Mouse (Mus musculus) neural tube, embryonic 11.5 days (tissue): ENCODE results near the gene Slc22a13. TPM values are rescaled to one million over a fixed set of nuclear protein-coding genes. Genes with fewer than 3 reads are reported as not detected.

Source experiments
- ATAC-seq: fragments of 200-750 bp; cut with Nextera tagmentation; 2 replicates; pipeline ENCODE4 v1.8.0; 2017; ENCODE audit warnings: moderate number of reproducible peaks, mild to moderate bottlenecking, moderate TSS enrichment, moderate library complexity; ENCODE audit not compliant: insufficient read depth, low FRiP score, low TSS enrichment
- DNase-seq: peaks from one replicate; pipeline ENCODE4 v3.0.0-alpha.2; 2015; ENCODE audit warnings: low spot score
- H3K27ac ChIP-seq: fragments of 300-500 bp; sonication (generic); 2 replicates; pipeline ENCODE4 v1.5.1; 2014; ENCODE audit warnings: low read depth, mild to moderate bottlenecking, low read length
- H3K27me3 ChIP-seq: fragments of 300-500 bp; sonication (generic); 2 replicates; pipeline ENCODE4 v1.6.1; 2014; ENCODE audit warnings: mild to moderate bottlenecking, low read length, mixed read lengths; ENCODE audit not compliant: control insufficient read depth, insufficient read depth
- H3K36me3 ChIP-seq: fragments of 300-500 bp; sonication (generic); 2 replicates; pipeline ENCODE4 v1.6.1; 2014; ENCODE audit warnings: mild to moderate bottlenecking, low read length, moderate library complexity, mixed read lengths; ENCODE audit not compliant: control insufficient read depth, insufficient read depth
- H3K4me1 ChIP-seq: fragments of 300-500 bp; sonication (generic); 2 replicates; pipeline ENCODE4 v1.6.1; 2014; ENCODE audit warnings: low read length, mixed read lengths; ENCODE audit not compliant: control insufficient read depth, insufficient read depth
- H3K4me2 ChIP-seq: fragments of 300-500 bp; sonication (generic); 2 replicates; pipeline ENCODE4 v1.6.1; 2014; ENCODE audit warnings: low read depth, mild to moderate bottlenecking, moderate library complexity
- H3K4me3 ChIP-seq: fragments of 300-500 bp; sonication (generic); 2 replicates; pipeline ENCODE4 v1.5.1; 2014; ENCODE audit warnings: low read depth, low read length
- H3K9ac ChIP-seq: fragments of 300-500 bp; sonication (generic); 2 replicates; pipeline ENCODE4 v1.6.1; 2014; ENCODE audit warnings: mild to moderate bottlenecking, low read length
- H3K9me3 ChIP-seq: fragments of 300-500 bp; sonication (generic); 2 replicates; pipeline ENCODE4 v1.6.1; 2016; ENCODE audit warnings: low read length; ENCODE audit not compliant: control insufficient read depth
- WGBS: fragments of 180-500 bp; shearing (Covaris S2); extraction: QIAGEN DNeasy Blood & Tissue Kit; methylation state at CpG from one replicate; pipeline ENCODE4 v1.1.7; 2014; 5-methylcytosine and 5-hydroxymethylcytosine counted together
- polyA plus RNA-seq: library from polyadenylated mRNA; unstranded; fragments of >200 nt; fragmentation: Nextera tagmentation; extraction: Ambion mirVana; gene quantifications from 2 replicates; pipeline ENCODE4 v1.2.1, GENCODE M21; 2014

Gene Slc22a13
- polyA plus RNA-seq, 1 experiment from 2014 or later: not detected

DNA sequence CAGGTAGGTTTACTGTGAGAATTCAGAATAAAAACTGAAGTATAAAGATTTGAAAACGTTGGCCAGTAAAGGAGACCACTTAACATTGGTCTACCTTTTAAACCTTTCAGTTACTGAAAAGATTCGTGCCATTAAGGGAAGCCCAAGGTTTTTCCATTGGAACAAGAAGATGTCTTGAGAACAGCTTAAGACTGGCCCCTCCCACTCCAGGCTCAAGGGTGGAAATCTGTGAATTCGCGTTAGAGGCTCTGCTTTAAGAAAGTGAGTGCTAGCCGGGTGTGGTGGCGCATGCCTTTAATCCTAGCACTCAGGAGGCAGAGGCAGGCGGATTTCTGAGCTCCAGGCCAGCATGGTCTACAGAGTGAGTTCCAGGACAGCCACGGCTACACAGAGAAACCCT, 4.1 kb upstream of the Slc22a13 start:
- WGBS: 78% methylated on average over 8 of the region's 8 CpGs
- H3K9me3 ChIP-seq: no peaks in the 10 kb centered on the region
- no peak overlapping the region for H3K27ac ChIP-seq
- DNase-seq (no peak), ATAC-seq (no peak)
- no peak overlapping the region for H3K9ac ChIP-seq
- no peak overlapping the region for H3K4me3 ChIP-seq
- H3K27me3 ChIP-seq: no peaks in the 10 kb centered on the region
- no peaks in the 10 kb centered on the region for H3K4me1 ChIP-seq
- H3K4me2 ChIP-seq: no peak overlapping the region
- no peaks in the 10 kb centered on the region for H3K36me3 ChIP-seq

DNA sequence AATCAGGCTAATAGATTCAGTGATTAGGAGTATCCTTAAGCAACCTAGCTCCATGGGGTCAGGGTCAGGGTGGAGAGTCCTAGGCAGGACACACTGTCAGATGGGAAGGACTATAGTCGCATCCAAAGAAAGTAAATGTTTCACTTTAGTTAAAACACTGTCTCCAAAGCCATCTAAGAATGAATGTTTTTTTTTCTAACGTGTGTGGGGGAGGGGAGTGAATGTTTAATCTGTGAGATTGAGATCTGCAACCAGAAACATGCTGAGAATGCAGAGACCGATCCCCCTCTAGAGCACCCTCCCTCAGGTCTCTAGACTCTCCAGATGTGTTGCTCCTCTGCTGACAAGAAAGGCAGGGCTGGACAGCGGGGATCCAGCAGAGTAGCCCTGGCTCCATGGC, 1.8 kb downstream of the Slc22a13 start:
- Histone ChIP-seq H3K36me3 (no peaks in the 10 kb centered on the region), H3K9me3 (no peaks in the 10 kb centered on the region), H3K27me3 (no peaks in the 10 kb centered on the region), H3K4me1 (no peaks in the 10 kb centered on the region), H3K9ac (no peak overlapping the region), H3K27ac (no peak overlapping the region), H3K4me3 (no peak overlapping the region), H3K4me2 (no peak overlapping the region)
- ATAC-seq (no peak), DNase-seq (no peak)
- 80% methylated on average over 4 of the region's 4 CpGs for WGBS

DNA sequence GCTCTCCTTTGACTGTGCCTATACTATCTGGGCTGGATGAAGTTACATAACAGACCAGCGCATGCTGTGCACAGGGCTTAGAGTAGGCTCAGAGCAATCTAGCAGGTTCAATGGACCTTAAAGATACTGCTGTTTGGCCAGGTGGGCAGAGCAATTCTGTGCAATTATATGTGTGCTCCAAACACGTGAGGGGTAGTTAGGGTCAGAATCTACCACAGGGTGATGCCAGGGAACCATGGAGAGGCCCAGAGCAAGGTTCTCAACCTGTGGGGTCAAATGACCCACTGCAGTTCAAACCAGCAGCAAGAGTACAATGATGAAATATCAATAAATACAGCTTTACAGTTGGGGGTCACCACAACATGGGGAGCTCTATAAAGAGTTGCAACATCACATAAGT, 2.2 kb downstream of the Slc22a13 start:
- no peak for ATAC-seq
- Histone ChIP-seq H3K27me3 (no peaks in the 10 kb centered on the region), H3K9ac (no peak overlapping the region), H3K4me1 (no peaks in the 10 kb centered on the region), H3K27ac (no peak overlapping the region), H3K9me3 (no peaks in the 10 kb centered on the region), H3K4me2 (no peak overlapping the region), H3K36me3 (no peaks in the 10 kb centered on the region), H3K4me3 (no peak overlapping the region)
- 75% methylated on average over 2 of the region's 2 CpGs for WGBS
- DNase-seq: no peak

DNA sequence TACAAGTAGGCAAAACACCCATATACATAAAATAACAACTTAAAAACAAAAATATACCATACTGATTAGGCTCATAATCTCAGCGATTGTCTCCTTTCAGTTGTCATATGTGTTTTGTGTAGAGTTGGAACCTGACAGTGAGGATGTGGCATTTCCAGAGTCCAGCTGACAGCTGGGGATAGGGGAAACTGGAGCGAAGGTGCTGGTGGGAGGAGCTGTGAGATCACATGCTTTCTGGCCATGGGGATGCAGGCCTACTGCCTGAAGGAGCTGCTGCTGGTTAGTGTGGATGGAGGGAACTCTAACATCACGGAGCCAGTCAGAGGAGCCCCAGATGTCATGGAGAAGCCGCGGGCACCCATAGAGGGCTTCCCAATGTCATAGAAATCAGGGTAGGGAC, 3.1 kb downstream of the Slc22a13 start:
- H3K4me3 ChIP-seq: no peak overlapping the region
- no peaks in the 10 kb centered on the region for H3K27me3 ChIP-seq
- 85% methylated on average over 5 of the region's 5 CpGs for WGBS
- no peaks in the 10 kb centered on the region for H3K36me3 ChIP-seq
- no peak overlapping the region for H3K9ac ChIP-seq
- no peak overlapping the region for H3K4me2 ChIP-seq
- no peaks in the 10 kb centered on the region for H3K9me3 ChIP-seq
- DNase-seq (no peak), ATAC-seq (no peak)
- H3K4me1 ChIP-seq: no peaks in the 10 kb centered on the region
- H3K27ac ChIP-seq: no peak overlapping the region

- Histone ChIP-seq H3K27ac (no peak overlapping the region), H3K9me3 (no peaks in the 10 kb centered on the region), H3K4me1 (no peaks in the 10 kb centered on the region), H3K36me3 (no peaks in the 10 kb centered on the region), H3K9ac (no peak overlapping the region), H3K27me3 (no peaks in the 10 kb centered on the region), H3K4me3 (no peak overlapping the region), H3K4me2 (no peak overlapping the region)
- 96% methylated on average over 9 of the region's 9 CpGs for WGBS
- ATAC-seq (no peak), DNase-seq (no peak)
These were observed 5.3 kb downstream of the Slc22a13 start for GRCm38 (mm10) chr9:119203617-119204016.

DNA sequence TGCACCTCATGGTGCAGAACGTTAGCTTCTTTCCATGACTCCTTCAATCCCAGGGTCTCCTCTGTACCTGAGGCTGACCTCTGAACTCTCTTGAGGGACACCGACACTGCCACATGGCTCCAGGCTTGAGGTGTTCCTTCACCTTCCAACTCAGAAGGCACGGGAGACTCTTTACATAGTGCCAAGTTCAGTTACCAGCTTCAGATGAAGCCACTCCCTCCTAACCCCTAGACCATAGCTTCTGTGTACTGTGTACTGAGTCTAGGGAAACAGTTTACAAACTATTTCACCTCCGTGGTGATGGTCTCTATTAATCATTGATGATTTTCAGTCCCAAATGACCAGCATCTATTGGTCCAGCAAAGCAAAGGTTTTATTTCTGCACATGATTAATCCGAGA, 7.2 kb downstream of the Slc22a13 start:
- DNase-seq (no peak), ATAC-seq (no peak)
- Histone ChIP-seq H3K4me3 (no peak overlapping the region), H3K36me3 (no peaks in the 10 kb centered on the region), H3K4me2 (no peak overlapping the region), H3K9me3 (no peaks in the 10 kb centered on the region), H3K4me1 (no peaks in the 10 kb centered on the region), H3K27me3 (no peaks in the 10 kb centered on the region), H3K27ac (no peak overlapping the region), H3K9ac (no peak overlapping the region)
- WGBS: 86% methylated on average over 5 of the region's 5 CpGs

GRCm38 (mm10) chr9:119199151-119199861, 9.6 kb downstream of the Slc22a13 start:
- DNase-seq: no peak
- no peaks in the 10 kb centered on the region for H3K36me3 ChIP-seq
- WGBS: 83% methylated on average over 10 of the region's 10 CpGs

DNA sequence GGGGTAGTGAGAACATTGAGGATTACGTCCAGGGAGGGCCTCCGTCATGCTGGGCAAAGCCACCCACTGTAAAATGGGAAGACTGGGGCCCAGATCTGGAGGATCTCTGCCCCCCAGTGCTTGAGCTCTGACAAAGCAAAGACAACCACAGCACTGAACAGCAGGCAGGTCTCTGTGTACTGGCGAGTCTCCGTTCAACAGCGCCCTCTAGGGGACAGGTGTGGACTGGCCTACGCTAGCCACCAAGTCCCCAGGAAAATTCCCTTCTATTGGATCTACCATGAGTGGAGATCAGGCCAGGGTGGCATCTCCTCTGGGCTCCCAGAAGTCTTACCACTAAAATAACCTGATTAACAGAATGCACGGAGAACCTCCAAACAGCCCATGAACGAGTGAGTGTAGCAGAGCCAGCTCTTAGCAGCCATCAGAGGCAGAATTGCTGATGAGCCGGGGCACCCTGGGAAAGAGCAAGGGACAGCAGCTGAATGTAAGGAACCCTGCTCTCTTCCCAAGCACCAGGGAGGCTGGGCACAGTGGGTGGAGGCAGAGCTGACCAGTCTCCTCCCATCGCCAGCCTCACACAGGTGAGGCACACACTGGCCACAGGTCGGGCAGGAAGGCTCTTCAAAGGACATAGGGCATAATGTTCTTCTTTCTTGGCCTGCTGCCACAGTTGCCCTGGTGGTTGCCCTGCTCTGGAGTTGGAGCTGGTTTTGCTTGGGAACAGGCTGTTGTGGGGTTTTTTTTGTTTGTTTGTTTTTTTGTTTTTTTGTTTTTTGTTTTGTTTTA, 16.5 kb downstream of the Slc22a13 start:
- no peaks in the 10 kb centered on the region for H3K27me3 ChIP-seq
- ATAC-seq (no peak), DNase-seq (peak; percentile 37)
- no peak overlapping the region for H3K4me3 ChIP-seq
- WGBS: 32% methylated on average over 11 of the region's 11 CpGs
- no peaks in the 10 kb centered on the region for H3K4me1 ChIP-seq
- no peaks in the 10 kb centered on the region for H3K36me3 ChIP-seq
- no peak overlapping the region for H3K27ac ChIP-seq
- no peak overlapping the region for H3K9ac ChIP-seq
- H3K4me2 ChIP-seq: no peak overlapping the region
- no peaks in the 10 kb centered on the region for H3K9me3 ChIP-seq

More at GRCm38 (mm10) chr9:119199151-119199861, 9.6 kb downstream of the Slc22a13 start:
- H3K4me2 ChIP-seq: no peak overlapping the region
- ATAC-seq: no peak
- no peaks in the 10 kb centered on the region for H3K4me1 ChIP-seq
- H3K9me3 ChIP-seq: no peaks in the 10 kb centered on the region
- no peak overlapping the region for H3K9ac ChIP-seq
- H3K27me3 ChIP-seq: no peaks in the 10 kb centered on the region
- H3K27ac ChIP-seq: no peak overlapping the region
- no peak overlapping the region for H3K4me3 ChIP-seq

DNA sequence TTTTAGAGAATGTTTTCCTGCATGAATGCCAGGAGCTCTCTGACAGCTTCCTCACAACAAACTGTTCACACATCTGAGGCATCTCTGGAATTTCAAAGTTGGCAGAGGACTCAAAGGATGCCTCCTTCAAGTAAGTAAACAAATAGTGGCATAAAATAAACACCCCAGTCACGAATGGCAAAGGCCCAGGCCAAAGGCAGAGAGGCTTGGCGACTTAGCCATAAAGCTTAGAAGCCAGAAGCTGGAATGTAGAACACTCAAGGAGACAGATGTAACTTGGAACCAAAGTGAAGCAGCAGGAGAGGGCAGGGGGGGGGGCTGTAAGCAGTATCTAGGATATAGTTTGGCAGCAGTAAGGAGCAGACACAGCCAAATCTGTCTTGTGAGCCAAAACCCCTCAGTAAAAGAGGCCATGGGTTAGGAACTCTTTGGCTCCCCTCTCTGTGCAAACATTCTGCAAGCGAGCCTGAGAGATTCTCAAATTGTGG, 27.6 kb downstream of the Slc22a13 start:
- Histone ChIP-seq H3K27me3 (no peaks in the 10 kb centered on the region), H3K9ac (no peak overlapping the region), H3K4me3 (no peak overlapping the region), H3K4me2 (no peak overlapping the region), H3K9me3 (no peaks in the 10 kb centered on the region), H3K27ac (no peak overlapping the region), H3K36me3 (no peaks in the 10 kb centered on the region), H3K4me1 (no peaks in the 10 kb centered on the region)
- ATAC-seq: no peak
- no peak for DNase-seq
- 45% methylated on average over 3 of the region's 3 CpGs for WGBS
